Mouse (Mus musculus) c-Kit-positive CD71-positive TER-119-negative erythroid progenitor cells, embryonic 14.5 days (primary cell): Measurements from ENCODE around the gene Iltifb.
"Not testable (repeated sequence)": the region's sequence is repeated elsewhere in the genome, so short reads cannot be mapped to it uniquely, and the experiment has no call there.

Source experiments
- DNase-seq: peaks from one replicate; pipeline ENCODE4 v3.0.0-alpha.2; 2013; ENCODE audit warnings: low read depth

Iltifb gene

DNA sequence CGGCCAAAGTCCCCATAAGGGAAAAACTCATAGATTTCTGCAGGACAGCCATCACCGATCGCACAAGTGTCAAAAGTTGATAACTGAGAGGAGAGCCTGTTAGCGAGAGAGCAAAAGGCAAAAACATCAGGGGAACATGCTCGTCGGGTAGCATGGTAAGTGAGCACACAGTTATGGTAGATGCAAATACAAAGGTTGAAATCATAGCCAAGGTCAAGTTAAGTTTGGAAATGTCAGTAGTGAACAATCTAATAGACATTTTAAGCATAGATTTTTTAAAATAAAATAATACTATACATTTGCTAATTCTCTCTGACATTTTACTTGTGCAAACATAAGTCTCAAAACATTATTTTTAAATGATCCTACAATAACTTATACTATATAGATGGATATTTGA, at the start of gene Iltifb:
TSS of gene Iltifb (minus strand) at position 101 of the 400 bp plus-strand sequence.
- DNase-seq, result no peak

DNA sequence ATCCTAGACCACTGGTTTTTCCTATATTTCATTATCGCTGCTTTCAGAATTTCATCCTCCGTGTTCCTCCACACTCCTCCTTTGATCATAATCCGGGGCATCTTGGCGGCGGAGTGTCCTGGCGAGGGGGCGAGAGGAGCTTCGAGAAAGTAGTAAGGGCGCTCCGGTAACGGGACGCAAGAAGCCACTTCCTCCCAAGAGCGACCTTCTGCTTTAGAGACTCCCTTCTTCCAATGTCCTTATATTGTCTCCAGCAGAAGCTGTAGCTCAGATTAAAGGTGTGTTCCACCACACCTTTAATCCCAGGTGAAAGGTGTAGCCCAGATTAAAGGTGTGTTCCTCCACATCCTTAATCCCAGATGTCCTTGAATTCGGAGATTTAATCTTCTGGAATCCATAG, 48.3 kb upstream of the Iltifb start, which contains the start of gene Gm9046:
TSS of gene Gm9046 (minus strand) at position 101 of the 400 bp plus-strand sequence.
- not testable (repeated sequence) for DNase-seq

DNA sequence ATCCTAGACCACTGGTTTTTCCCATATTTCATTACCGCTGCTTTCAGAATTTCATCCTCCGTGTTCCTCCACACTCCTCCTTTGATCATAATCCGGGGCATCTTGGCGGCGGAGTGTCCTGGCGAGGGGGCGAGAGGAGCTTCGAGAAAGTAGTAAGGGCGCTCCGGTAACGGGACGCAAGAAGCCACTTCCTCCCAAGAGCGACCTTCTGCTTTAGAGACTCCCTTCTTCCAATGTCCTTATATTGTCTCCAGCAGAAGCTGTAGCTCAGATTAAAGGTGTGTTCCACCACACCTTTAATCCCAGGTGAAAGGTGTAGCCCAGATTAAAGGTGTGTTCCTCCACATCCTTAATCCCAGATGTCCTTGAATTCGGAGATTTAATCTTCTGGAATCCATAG, 42.9 kb upstream of the Iltifb start, which contains the start of gene Gm9045:
TSS of gene Gm9045 (minus strand) at position 101 of the 400 bp plus-strand sequence.
- not testable (repeated sequence) for DNase-seq

DNA sequence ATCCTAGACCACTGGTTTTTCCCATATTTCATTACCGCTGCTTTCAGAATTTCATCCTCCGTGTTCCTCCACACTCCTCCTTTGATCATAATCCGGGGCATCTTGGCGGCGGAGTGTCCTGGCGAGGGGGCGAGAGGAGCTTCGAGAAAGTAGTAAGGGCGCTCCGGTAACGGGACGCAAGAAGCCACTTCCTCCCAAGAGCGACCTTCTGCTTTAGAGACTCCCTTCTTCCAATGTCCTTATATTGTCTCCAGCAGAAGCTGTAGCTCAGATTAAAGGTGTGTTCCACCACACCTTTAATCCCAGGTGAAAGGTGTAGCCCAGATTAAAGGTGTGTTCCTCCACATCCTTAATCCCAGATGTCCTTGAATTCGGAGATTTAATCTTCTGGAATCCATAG, 37.5 kb upstream of the Iltifb start, which contains the start of gene Gm9044:
TSS of gene Gm9044 (minus strand) at position 101 of the 400 bp plus-strand sequence.
- DNase-seq, result not testable (repeated sequence)

DNA sequence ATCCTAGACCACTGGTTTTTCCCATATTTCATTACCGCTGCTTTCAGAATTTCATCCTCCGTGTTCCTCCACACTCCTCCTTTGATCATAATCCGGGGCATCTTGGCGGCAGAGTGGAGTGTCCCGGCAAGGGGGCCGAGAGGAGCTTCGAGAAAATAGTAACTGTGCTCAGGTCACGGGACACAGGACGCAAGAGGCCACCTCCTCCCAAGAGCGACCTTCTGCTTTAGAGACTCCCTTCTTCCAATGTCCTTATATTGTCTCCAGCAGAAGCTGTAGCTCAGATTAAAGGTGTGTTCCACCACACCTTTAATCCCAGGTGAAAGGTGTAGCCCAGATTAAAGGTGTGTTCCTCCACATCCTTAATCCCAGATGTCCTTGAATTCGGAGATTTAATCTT, 32.0 kb upstream of the Iltifb start, which contains the start of gene Gm9040:
TSS of gene Gm9040 (minus strand) at position 101 of the 400 bp plus-strand sequence.
- not testable (repeated sequence) for DNase-seq

DNA sequence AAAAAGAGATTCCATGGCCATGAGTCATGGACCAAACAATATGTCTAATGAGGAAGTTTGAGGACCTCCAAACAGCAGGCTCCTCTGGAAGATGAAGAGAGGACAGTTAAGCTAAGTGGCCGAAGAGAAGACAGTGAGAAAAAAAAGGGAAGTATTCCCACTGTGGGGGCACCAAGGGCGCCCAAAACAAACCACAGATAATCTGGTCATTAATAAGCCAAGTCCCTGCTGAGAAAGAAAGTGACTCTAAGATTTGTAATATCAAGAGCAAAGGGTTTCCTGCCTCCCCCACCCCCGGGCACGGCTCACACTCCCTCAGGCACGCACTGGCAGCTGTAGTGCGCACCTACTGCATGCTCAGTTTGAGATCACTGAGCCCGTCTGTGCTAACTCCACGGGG, 24.2 kb upstream of the Iltifb start:
- no peak for DNase-seq

DNA sequence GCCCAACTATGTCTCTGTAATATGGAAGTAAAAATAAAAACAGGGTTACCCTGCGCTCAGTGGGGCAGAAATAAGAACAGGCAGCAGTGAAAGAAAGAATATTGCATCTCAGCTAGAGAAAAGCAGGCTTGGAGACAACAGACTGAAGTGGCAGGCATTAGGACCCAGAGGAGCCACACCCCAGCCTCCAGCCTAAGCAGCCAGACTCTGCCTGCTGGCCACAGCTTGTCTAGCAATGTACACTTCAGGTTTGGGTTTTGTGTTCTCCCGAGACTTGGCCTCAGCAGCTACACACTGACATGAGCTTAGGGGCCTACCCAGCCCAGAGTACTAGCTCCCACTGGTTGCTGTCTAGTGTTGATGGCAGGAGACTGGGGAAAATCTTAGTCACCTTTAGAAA, 7.3 kb upstream of the Iltifb start:
- not testable (repeated sequence) for DNase-seq

DNA sequence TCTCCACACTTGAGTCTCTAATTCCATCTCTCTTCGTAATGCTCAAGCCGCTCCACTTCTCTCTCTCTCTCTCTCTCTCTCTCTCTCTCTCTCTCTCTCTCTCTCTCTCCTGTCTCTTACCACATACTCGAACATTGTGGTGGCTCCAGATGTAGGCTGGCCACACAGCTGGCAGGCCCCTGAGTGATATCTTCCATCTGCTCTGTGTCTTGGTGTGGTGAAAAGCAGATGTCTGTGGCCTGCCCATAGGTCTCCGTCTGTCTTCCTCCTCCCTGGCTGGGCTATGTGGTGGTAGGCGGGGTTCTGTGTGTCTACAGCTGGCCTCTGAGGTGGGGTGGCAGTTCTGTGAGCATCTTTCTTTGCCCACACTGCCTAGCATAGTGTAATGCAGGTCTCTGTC, 11.8 kb downstream of the Iltifb start:
- DNase-seq, result not testable (repeated sequence)

DNA sequence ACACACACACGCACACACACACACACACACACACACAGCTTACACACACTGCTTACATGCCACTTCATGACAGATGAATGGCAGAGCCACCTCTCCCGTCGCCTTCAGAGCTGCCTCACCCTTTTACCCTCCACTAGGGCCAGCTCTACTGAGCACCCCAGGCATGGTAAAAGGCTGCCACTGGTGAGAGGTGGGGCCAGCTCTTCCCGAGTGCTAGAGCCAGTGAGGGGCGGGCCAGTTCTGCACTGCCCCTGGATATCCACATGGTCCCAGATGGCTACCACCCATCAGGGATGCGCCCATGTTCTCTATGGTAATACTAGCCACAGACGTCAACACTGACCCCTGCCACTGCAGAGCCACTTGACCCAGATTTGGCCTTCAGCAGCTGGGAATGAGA, 12.3 kb downstream of the Iltifb start:
- DNase-seq, result not testable (repeated sequence)

DNA sequence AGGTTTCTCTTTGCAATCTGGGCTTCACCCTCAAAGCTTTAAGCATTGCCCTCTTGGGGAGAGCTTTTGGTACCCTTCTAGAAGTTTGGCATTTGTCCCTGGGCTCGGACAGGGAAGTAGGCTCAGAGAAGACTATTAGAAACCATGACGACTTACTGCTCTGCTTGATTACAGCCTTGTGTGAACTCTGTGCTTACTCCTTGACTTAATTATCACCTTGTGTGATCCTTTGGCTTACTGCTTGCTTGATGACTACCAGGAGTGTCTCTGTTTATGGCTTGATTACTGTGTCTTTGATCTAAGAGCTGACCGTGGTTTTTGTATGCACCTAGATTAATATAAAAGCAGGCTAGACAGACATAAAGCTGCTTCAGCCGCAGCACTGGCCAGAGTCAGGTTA, 16.8 kb downstream of the Iltifb start:
- not testable (repeated sequence) for DNase-seq

DNA sequence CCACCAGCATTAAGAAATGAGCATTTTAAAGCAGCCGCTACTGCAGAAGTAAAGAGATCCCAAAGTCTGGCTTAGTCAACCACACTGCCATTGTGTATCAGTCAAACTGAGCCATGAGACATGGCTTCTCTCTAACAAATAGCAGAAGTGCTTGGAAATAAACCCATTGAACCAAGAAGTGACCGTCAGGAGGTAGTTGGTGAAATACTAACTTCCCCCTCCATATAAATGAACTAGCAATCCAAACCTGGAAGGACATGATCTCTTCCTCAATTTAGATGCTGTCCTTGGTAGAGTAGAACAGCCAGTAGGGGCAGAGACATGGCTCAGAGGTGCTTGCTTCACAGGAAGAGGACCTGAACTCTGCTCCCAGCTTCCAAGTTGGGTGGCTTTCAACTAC, 23.4 kb downstream of the Iltifb start:
- DNase-seq, result not testable (repeated sequence)

DNA sequence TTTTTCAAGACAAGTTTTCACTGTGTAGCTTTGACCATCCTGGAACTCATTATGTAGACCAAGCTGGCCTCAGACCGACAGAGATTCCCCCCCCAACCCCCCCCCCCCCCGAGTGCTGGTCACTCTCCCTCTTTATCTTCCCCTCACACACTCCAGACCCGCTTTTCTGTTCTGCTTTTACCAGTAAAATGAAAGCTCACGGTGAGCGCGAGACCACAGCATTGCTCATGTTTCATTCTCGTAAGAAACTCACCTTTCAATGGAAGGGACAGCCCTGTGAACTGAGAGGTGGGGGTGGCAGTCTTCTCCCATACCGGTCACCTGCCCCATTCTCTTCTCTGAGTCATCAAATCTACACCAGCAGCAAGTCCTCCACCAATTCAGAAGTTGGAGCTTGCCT, 26.0 kb downstream of the Iltifb start:
- DNase-seq, result not testable (repeated sequence)

DNA sequence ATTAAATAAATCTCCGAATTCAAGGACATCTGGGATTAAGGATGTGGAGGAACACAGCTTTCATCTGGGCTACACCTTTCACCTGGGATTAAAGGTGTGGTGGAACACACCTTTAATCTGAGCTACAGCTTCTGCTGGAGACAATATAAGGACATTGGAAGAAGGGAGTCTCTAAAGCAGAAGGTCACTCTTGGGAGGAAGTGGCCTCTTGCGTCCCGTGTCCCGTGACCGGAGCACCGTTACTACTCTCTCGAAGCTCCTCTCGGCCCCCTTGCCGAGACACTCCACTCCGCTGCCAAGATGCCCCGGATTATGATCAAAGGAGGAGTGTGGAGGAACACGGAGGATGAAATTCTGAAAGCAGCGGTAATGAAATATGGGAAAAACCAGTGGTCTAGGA, 36.5 kb downstream of the Iltifb start, which contains the start of gene Gm32802:
TSS of gene Gm32802 (plus strand) at position 301 of the 400 bp plus-strand sequence.
- DNase-seq, result not testable (repeated sequence)

DNA sequence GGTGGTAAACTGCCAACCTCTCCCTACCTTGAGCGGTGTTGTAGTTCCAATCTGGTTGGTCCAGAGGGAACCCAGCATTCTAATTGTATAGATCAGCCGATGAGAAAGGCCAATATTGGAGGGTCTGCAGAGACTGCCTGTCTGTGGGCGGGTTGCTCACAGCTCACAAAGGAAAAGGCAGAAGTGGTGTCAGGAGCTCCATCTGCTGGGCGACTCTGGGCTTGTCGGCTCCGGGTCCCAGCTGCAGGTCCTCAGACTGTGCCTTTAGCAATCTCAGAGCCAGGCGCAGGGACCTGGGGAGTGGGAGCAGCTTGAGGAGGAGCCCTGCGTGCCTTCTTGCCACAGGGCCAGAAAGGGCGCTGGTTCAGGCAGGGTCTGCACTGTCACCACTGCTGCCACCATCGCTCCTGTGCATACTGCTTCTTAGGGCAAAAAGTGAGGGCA, 44.0 kb downstream of the Iltifb start:
- DNase-seq, result no peak

DNA sequence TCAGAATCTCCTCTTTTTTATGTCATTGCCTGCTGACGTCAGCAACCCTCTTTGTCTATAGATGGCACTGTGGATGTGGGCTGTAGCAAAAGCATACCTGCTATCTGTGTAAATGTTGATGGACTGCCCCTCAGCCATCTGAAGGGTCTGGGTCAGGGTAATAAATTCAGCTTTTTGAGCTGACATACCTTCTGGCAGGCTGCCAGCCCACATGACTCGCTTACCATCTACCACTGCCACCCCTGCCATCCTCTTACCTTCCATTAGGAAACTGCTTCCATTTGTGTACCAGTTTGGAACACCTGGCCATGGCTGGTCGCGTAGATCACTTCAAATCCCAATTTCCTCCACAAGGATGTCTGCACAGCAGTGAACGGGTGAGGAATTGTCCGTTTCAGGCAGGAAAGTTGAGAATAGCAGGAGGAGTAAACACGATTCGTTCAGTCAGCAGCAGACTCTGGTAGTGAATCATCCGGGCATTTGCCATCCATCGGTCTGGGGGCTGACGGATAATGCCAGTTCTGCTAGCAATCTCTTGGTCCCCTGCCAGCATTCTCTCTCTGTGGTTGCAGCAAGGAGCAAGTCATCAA, 45.7 kb downstream of the Iltifb start:
- DNase-seq, result not testable (repeated sequence)

DNA sequence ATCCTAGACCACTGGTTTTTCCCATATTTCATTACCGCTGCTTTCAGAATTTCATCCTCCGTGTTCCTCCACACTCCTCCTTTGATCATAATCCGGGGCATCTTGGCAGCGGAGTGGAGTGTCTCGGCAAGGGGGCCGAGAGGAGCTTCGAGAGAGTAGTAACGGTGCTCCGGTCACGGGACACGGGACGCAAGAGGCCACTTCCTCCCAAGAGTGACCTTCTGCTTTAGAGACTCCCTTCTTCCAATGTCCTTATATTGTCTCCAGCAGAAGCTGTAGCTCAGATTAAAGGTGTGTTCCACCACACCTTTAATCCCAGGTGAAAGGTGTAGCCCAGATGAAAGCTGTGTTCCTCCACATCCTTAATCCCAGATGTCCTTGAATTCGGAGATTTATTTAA, 54.2 kb downstream of the Iltifb start, which contains the start of gene Gm32717:
TSS of gene Gm32717 (minus strand) at position 101 of the 400 bp plus-strand sequence.
- not testable (repeated sequence) for DNase-seq
